Mouse (Mus musculus): ENCODE data around the gene 2210011C24Rik. TPM values are rescaled to one million over a fixed set of nuclear protein-coding genes. Genes with fewer than 3 reads are reported as not detected.

2210011C24Rik gene
- total and polyA plus RNA-seq, 2 experiments from 2014 or later: 0.48 TPM; not detected in 1

DNA sequence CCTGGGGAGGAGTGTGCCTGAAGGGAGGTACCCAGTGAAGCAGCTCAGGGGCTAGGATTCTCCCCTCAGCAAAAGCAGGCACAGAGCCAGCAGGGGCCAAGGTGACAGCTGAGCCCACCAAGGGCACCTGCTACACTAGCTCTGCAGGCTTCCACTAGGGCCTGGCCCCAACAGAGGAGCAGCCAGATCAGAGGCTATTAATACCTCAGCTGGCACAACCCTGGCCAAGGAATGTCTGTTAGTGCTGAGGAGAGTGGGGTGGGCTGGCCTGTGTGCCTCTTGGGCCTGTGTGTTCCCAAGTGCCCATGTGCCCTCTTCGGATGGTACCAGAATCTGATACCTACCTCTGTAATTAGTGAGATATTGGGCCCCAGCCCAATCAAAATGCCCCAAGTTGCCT is 31.7 kb downstream of the 2210011C24Rik start:
- no peak for TF ChIP-seq EP300 (IDR thresholded peaks at IDR 0.05; ENCODE audit: low read depth)
- peak; percentile 14 for TF ChIP-seq CTCF (IDR thresholded peaks at IDR 0.05; ENCODE audit: low read depth)
- Histone ChIP-seq H3K27me3 (ENCODE audit: control insufficient read depth, insufficient read depth, low read length) (no peaks in the 10 kb centered on the region), H3K4me3 (ENCODE audit: low read depth, low read length) (no peak overlapping the region), H3K9me3 (replicated peaks; ENCODE audit: control insufficient read depth, low read length) (no peaks in the 10 kb centered on the region), H3K27ac (ENCODE audit: low read depth) (peak overlapping the region; percentile 97), H3K36me3 (replicated peaks; ENCODE audit: control insufficient read depth, insufficient read depth, low read length) (peaks cover 43% of the 10 kb centered on the region), H3K4me1 (ENCODE audit: control insufficient read depth, insufficient read depth) (peaks cover 44% of the 10 kb centered on the region), H3K4me2 (ENCODE audit: low read depth, low read length) (no peak overlapping the region), H3K9ac (replicated peaks; ENCODE audit: low read depth, low read length) (no peak overlapping the region)
- 30% methylated on average over 1 of the region's 1 CpGs for WGBS
- ATAC-seq (ENCODE audit: insufficient read depth, low read depth): peak; percentile 96
- DNase-seq (ENCODE audit: low spot score): peak; percentile 93

DNA sequence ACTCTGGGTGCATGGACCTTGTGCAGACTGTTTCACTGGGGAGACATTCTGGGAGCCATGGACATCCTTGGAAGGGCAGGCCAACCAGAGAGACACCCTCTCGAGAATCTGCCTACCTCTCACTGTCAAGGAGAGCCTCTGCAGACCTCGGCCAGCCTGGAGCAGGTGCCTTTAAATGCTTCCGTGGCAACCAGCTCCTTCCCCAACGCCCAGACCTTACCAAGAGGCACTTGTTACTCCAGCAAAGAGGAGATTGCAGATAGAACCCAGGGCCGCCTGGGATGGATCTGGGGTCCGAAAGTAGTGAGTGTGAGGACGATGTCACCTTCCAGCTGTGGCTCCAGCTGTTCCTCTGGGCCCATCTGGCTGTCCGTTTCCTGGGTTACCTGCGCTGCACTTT is 33.8 kb downstream of the 2210011C24Rik start:
- Histone ChIP-seq H3K27me3 (ENCODE audit: control insufficient read depth, insufficient read depth, low read length) (no peaks in the 10 kb centered on the region), H3K4me1 (ENCODE audit: control insufficient read depth, insufficient read depth) (peaks cover 57% of the 10 kb centered on the region), H3K9ac (replicated peaks; ENCODE audit: low read depth, low read length) (peak overlapping the region; percentile 47), H3K4me3 (ENCODE audit: low read depth, low read length) (no peak overlapping the region), H3K4me2 (ENCODE audit: low read depth, low read length) (peak overlapping the region; percentile 44), H3K9me3 (replicated peaks; ENCODE audit: control insufficient read depth, low read length) (no peaks in the 10 kb centered on the region), H3K36me3 (replicated peaks; ENCODE audit: control insufficient read depth, insufficient read depth, low read length) (peaks cover 26% of the 10 kb centered on the region), H3K27ac (ENCODE audit: low read depth) (peak overlapping the region; percentile 97)
- ATAC-seq (ENCODE audit: insufficient read depth, low read depth) (no peak), DNase-seq (ENCODE audit: low spot score) (no peak)
- 43% methylated on average over 9 of the region's 9 CpGs for WGBS
- no peak for TF ChIP-seq CTCF (IDR thresholded peaks at IDR 0.05; ENCODE audit: low read depth)
- TF ChIP-seq EP300 (IDR thresholded peaks at IDR 0.05; ENCODE audit: low read depth): no peak

DNA sequence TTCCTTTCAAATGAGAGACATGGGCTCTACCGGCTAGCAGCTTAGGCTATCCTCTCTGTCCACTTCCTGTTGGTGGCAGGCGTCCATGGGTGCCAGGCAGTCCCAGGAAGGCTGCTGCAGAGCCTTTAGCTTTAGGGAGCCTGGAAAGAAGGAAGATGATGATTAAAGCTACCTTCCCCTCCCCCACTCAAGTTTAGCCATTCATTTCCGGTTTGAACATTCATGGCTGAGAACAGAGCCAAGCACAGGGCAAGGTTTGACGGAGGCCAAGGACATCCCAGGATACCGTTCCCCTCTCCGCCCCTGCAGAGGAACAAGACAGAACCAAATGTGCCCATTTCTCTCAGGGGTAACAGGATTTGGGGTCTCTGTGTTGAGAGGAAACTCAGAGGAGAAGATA is 34.3 kb downstream of the 2210011C24Rik start:
- Histone ChIP-seq H3K4me1 (ENCODE audit: control insufficient read depth, insufficient read depth) (peaks cover 57% of the 10 kb centered on the region), H3K9ac (replicated peaks; ENCODE audit: low read depth, low read length) (peak overlapping the region; percentile 47), H3K27me3 (ENCODE audit: control insufficient read depth, insufficient read depth, low read length) (no peaks in the 10 kb centered on the region), H3K36me3 (replicated peaks; ENCODE audit: control insufficient read depth, insufficient read depth, low read length) (peaks cover 20% of the 10 kb centered on the region), H3K4me2 (ENCODE audit: low read depth, low read length) (peak overlapping the region; percentile 44), H3K4me3 (ENCODE audit: low read depth, low read length) (no peak overlapping the region), H3K27ac (ENCODE audit: low read depth) (peak overlapping the region; percentile 97), H3K9me3 (replicated peaks; ENCODE audit: control insufficient read depth, low read length) (no peaks in the 10 kb centered on the region)
- DNase-seq (ENCODE audit: low spot score): peak; percentile 46
- no peak for ATAC-seq (ENCODE audit: insufficient read depth, low read depth)
- WGBS: 22% methylated on average over 6 of the region's 6 CpGs
- TF ChIP-seq CTCF (IDR thresholded peaks at IDR 0.05; ENCODE audit: low read depth): no peak
- TF ChIP-seq EP300 (IDR thresholded peaks at IDR 0.05; ENCODE audit: low read depth): no peak

DNA sequence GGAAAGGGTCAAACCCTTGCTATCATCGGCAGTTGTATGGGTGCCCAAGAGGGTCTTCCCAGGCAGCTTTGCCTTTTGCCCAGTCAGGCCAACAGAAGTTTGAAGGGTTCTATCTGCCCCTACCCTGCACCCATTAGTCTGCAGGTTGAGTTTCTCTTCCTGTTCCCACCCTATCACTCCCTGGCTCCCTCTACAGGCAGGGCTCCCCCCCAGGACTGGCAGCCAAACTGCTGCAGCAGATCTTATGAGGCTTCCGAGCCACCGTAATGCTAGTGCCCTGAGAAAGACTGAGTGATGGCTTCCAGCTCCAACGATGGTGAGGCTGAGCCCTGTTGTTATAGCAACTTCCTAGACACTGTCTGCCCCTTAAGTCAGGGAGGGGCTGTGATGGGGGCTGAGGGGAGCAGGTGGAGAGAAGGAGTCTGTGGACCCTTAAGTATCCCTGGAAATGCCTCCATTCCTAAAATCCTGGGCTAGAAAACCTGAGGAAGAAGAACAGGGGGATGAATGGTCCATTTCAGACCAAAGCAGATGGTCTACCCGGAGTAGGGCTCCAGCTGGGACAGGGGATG is 35.1 kb downstream of the 2210011C24Rik start:
- Histone ChIP-seq H3K4me1 (ENCODE audit: control insufficient read depth, insufficient read depth) (peaks cover 60% of the 10 kb centered on the region), H3K9me3 (replicated peaks; ENCODE audit: control insufficient read depth, low read length) (no peaks in the 10 kb centered on the region), H3K36me3 (replicated peaks; ENCODE audit: control insufficient read depth, insufficient read depth, low read length) (peaks cover 12% of the 10 kb centered on the region), H3K4me2 (ENCODE audit: low read depth, low read length) (peak overlapping the region; percentile 44; the same call in 1 of the 2 replicates), H3K27ac (ENCODE audit: low read depth) (peak overlapping the region; percentile 97), H3K27me3 (ENCODE audit: control insufficient read depth, insufficient read depth, low read length) (no peaks in the 10 kb centered on the region), H3K4me3 (ENCODE audit: low read depth, low read length) (no peak overlapping the region), H3K9ac (replicated peaks; ENCODE audit: low read depth, low read length) (0 out of 2 replicates have a peak overlapping the region, but pooled peaks have one; percentile 23)
- ATAC-seq (ENCODE audit: insufficient read depth, low read depth) (no peak), DNase-seq (ENCODE audit: low spot score) (no peak)
- TF ChIP-seq CTCF (IDR thresholded peaks at IDR 0.05; ENCODE audit: low read depth) (peak; percentile 33; the same call in 1 of the 2 replicates), EP300 (IDR thresholded peaks at IDR 0.05; ENCODE audit: low read depth) (no peak)
- WGBS: 80% methylated on average over 5 of the region's 5 CpGs

DNA sequence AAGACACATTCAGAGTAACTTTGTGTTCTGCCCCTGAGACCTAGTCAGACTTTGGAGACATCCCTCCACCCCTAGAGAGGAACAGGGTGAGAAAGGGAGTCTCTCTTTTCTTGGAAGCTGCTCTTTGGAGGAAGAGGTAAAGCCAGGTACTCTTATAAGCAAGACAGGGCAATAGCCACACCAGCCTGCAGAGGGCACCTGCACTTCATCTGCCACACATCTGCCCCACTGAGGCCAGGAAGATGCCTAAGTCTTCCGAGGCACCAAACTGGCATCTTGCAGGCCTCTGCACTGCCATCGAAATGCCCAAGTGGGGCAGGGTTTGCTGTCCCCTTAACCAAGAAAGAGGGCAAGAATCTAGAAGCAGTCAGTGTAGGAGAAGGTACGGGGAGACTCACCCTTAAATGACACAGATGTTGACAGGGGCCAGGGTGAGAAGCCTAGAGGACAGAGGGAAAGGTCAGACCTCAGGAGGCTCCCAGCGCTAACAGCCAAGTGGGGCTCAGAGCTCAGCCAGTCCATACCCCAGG is 35.8 kb downstream of the 2210011C24Rik start:
- Histone ChIP-seq H3K27ac (ENCODE audit: low read depth) (peak overlapping the region; percentile 97), H3K9ac (replicated peaks; ENCODE audit: low read depth, low read length) (0 out of 2 replicates have a peak overlapping the region, but pooled peaks have one; percentile 23), H3K4me2 (ENCODE audit: low read depth, low read length) (no peak overlapping the region), H3K4me3 (ENCODE audit: low read depth, low read length) (no peak overlapping the region), H3K36me3 (replicated peaks; ENCODE audit: control insufficient read depth, insufficient read depth, low read length) (peaks cover 5% of the 10 kb centered on the region; the same call in 1 of the 2 replicates), H3K4me1 (ENCODE audit: control insufficient read depth, insufficient read depth) (peaks cover 60% of the 10 kb centered on the region), H3K9me3 (replicated peaks; ENCODE audit: control insufficient read depth, low read length) (no peaks in the 10 kb centered on the region), H3K27me3 (ENCODE audit: control insufficient read depth, insufficient read depth, low read length) (no peaks in the 10 kb centered on the region)
- WGBS: 64% methylated on average over 4 of the region's 4 CpGs
- no peak for DNase-seq (ENCODE audit: low spot score)
- TF ChIP-seq EP300 (IDR thresholded peaks at IDR 0.05; ENCODE audit: low read depth): no peak
- peak; percentile 44 for TF ChIP-seq CTCF (IDR thresholded peaks at IDR 0.05; ENCODE audit: low read depth)
- ATAC-seq (ENCODE audit: insufficient read depth, low read depth): no peak

Data from heart, postnatal 0 days (tissue).